Mouse (Mus musculus): ENCODE measurements at regions not wholly inside any gene's neighbourhood (a gene's known extent, or its start where the extent isn't known, plus 50 kb on each side); places are given as distances from the start of the nearest gene placed in this dataset.
"Not testable (repeated sequence)": the region's sequence is repeated elsewhere in the genome, so short reads cannot be mapped to it uniquely, and the experiment has no call there.

DNA sequence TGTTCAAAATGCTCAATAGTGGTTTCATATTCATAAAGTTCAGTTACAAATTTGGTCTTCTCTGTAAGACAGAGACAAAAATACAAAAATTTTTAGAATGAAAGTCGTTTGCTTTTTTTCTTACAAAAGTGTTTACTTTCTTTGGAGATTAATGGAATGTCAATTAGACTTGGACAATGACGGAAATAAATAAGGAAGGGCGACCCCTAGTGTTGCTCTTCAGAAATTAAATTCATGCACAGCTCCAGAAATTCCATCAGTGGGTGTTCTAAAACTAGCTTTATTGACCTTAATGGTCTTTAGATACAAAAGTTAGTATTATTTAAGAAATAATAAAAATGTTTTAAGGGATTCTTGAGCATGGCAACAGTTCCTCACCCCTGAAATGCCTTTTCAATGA is 141.8 kb upstream of the Lama2 start:
- peak; percentile 37 for DNase-seq (ENCODE audit: low read depth, low spot score)

DNA sequence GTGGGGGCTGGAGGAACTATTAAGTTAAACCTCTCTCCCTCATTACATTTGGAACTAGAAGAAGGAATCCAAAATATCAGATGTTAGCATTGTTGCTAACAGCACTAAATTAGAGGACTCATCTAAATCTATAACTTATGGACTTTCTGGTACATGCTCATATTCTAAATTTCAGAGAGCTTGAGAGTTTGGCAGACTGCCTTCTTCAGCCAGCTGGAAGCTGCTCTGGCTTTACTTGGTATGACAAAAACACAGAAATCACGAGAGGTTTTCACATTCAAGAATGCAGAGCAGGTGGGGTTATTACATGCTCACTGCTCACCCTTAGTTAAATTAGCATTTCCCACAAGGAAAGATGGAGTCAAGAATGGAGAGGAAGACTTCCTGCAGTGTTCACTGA is 182.8 kb upstream of the Lama2 start:
- DNase-seq (ENCODE audit: low read depth, low spot score) = no peak

DNA sequence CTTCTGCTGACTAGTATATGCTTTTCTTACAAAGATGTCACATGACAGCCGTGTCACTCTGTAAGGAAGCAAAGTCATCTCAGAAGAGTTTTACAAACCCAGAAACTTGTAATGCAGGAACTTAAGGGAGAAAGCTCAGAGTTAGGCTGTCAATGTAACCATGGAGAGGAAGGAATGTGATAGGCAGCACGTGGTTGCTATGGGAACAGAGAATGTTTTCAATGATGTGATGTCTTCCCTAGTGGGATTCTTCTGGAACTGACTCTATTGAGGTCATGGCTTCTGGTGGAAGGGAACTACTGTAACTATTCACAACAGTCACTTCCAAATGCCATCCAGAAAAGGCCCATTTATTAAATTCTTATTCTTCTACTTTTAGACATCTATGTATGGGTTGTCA is 190.0 kb upstream of the Lama2 start:
- DNase-seq (ENCODE audit: low read depth, low spot score) = no peak

DNA sequence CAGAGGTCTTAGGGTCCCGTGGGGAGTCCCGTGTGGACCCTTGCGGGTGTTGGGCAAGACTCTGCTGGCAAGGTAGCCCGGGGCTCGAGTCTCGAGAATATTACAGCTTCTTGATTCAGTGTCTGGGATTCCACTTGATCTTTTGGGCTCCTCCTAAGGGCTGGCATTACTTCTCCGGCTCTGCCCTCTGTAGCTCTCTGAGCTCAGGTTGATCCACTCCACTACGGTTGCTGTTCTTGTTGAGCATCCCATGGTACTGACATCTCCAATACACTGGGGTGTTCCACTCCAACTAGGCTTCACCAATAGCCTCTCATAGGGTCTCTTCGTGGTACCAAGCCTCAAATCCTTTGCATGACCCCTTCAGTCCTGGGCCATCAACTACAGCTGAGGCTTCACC is 206.1 kb upstream of the Lama2 start:
- DNase-seq (ENCODE audit: low read depth, low spot score) = not testable (repeated sequence)

DNA sequence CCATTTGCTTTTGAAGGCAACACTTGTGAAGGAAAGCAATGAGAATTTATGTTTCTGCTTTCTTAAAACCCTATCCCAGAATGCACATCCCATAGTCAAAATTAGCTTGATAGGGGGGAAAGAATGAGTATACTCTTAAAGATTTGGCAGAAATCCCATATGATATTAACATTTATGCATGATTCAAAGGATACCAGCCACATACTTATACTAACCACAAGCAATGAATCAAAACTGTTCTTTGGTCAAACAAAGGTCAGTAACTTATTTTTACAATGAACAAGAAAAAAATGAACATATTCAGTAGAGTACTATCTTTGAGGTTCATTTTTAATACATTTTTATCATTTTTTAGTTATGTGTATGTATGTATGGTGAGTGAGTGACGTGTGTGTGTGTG is 208.8 kb upstream of the Lama2 start:
- no peak for DNase-seq (ENCODE audit: low read depth, low spot score)

DNA sequence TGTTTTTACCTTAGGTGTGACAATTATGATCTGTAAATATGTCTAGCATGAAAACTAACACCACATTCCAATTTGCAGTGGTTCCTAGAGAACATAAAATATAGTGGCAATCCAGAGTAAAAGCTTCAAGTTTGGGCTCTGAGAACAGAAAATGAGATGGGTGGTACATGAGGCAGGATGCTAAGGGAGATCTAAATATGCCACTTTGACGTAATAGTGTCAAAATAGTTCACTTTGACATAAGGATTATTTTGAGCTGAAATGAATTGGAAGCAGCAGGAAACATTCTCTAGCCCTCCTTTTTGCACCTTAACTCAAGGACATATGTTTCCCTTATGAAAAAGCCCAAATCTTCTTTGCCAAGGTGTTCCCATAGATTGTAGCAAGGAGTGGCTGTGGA is 219.1 kb upstream of the Lama2 start:
- no peak for DNase-seq (ENCODE audit: low read depth, low spot score)

- DNase-seq (ENCODE audit: low read depth, low spot score) = no peak
Observed at GRCm38 (mm10) chr10:27841042-27841709, 221.6 kb upstream of the Lama2 start.

GRCm38 (mm10) chr10:27843010-27843409 is 223.5 kb upstream of the Lama2 start:
- no peak for DNase-seq (ENCODE audit: low read depth, low spot score)

- DNase-seq (ENCODE audit: low read depth, low spot score) = no peak
Observed at GRCm38 (mm10) chr10:27863625-27864024, 211.0 kb upstream of the Ptprk start.

- no peak for DNase-seq (ENCODE audit: low read depth, low spot score)
Observed at GRCm38 (mm10) chr10:27880867-27881266, 193.8 kb upstream of the Ptprk start.

- no peak for DNase-seq (ENCODE audit: low read depth, low spot score)
Observed at GRCm38 (mm10) chr10:27891778-27892512, 182.7 kb upstream of the Ptprk start.

- no peak for DNase-seq (ENCODE audit: low read depth, low spot score)
Observed at GRCm38 (mm10) chr10:27916406-27916805, 158.2 kb upstream of the Ptprk start.

- no peak for DNase-seq (ENCODE audit: low read depth, low spot score)
Observed at GRCm38 (mm10) chr10:27927266-27927665, 147.4 kb upstream of the Ptprk start.

- no peak for DNase-seq (ENCODE audit: low read depth, low spot score)
Observed at GRCm38 (mm10) chr10:27942136-27942535, 132.5 kb upstream of the Ptprk start.

DNA sequence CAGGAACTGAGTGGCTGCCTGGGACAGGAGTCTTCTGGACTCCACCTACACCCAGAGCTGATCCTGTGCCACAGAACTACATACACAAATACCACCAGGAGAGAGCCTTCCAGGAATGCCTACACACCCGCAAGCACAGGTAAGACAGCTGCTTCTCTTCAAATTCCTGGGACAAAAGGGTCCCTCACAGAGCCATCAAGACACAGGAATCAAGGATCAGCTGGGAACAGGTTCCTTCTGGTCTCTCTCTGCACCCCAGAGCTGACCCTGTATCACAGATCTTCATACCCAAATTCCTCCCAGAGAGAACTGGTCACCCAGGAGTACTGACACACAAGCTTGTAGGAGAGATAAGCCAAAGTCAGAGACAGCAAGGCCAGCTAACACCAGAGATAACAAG is 125.5 kb upstream of the Ptprk start:
- no peak for DNase-seq (ENCODE audit: low read depth, low spot score)

- no peak for DNase-seq (ENCODE audit: low read depth, low spot score)
Observed at GRCm38 (mm10) chr10:27968202-27968601, 106.4 kb upstream of the Ptprk start.

DNA sequence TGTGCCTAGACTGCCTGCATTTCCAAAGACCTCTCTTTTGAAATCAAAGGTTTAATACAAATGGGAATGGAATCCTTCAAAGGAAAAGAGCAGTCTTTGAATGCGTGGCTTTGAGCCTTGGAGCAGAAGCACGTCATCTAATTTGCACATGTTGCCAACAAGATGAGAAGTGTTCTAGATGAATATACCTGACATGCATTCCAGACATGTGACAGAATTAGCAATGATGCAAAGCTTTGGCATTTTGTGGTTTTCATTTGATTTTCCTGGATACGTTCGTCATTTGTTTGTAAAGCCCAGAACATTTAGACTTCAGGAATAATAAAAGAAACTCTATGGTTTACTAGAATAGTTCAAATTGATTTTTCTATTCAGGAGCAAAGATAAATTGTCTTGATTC is 90.6 kb upstream of the Ptprk start:
- DNase-seq (ENCODE audit: low read depth, low spot score) = no peak

GRCm38 (mm10) chr10:27985068-27985467 is 89.6 kb upstream of the Ptprk start:
- no peak for DNase-seq (ENCODE audit: low read depth, low spot score)

DNA sequence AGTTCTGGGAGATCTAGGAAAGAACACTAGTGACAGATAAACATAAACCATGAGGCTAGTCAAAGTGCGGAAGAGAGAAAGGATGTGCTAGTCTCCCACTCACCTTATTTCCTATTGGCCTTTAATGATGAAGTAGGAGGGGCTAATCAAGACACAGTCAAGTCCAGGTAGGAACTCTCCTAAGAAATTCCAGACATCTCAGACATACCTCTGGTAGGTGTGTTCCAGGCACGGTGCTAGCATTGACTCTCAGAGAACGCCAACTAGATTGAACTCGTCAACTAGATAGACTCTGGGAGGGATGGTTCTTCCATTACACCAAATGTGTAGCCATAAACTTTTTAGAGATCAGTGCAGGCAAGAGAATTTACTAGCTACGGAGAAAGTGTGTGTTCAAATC is 87.6 kb upstream of the Ptprk start:
- DNase-seq (ENCODE audit: low read depth, low spot score) = no peak

GRCm38 (mm10) chr10:27988066-27988465 is 86.6 kb upstream of the Ptprk start:
- no peak for DNase-seq (ENCODE audit: low read depth, low spot score)

DNA sequence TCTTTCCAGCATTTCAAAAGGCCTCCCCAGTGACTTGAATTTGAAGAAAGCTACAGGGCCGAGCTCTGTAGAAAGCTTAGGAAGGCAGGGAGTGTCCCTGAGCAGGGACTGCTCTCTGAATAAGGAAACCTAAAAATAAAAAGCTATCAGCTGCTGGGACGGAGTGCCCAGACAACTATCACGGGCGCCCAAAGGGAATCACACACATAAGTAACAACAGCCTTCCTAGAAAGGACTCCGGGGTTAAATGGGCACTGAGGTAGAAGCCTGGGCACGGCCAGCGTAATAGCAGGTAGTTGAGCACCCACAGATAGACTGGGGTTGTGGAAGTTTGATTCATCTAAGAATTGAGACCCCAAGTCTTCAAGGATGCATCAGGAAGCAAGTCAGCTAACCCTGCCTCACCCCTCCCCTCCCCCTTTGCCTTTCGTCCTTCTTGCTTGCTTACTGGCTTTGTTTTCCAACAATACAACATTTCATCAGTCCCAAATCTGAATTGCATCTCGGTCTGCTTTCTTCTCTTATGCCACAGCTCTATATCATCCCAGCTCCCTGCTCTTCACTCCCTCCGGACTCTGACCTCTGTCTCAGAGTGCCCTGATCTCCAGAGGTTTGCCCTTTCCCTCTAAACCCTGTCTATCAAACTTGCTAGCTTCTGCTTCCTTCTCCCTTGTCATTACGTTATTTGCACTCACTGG is 84.1 kb upstream of the Ptprk start:
- DNase-seq (ENCODE audit: low read depth, low spot score) = no peak

DNA sequence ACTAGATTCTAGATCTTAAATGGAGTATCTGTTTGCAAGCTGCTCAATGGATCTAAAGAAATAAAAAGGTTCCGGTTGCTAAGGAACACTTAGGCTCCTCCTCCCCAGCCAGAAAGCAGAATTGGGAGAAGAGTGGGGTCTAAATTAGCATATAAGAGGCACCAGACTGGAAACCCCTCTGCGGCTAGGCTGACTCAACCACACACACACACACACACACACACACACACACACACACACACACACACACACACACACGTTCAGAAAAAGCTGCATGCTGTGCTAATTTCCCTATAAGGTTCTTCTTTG is 83.6 kb upstream of the Ptprk start:
- no peak for DNase-seq (ENCODE audit: low read depth, low spot score)

Measured in forelimb bud, embryonic 11.5 days (tissue).